Mouse (Mus musculus): ENCODE results near the gene Cdcp1.

GRCm38 (mm10) chr9:123132994-123133393 is 82.8 kb downstream of the Cdcp1 start:
- TF ChIP-seq GATA1 (IDR thresholded peaks at IDR 0.05; ENCODE audit: borderline replicate concordance, low read length) (no peak), FLI1 (IDR thresholded peaks at IDR 0.05; ENCODE audit: low read length) (no peak)

All from megakaryocyte, embryonic 14.5 days (primary cell).